Mouse (Mus musculus) embryo, embryonic 10.5 days (tissue): ENCODE results near the gene Cic.
A peak's percentile ranks its signal among the peaks of the same experiment; 100 is the strongest.
"Not testable (repeated sequence)": the region's sequence is repeated elsewhere in the genome, so short reads cannot be mapped to it uniquely, and the experiment has no call there.

Experiments
- DNase-seq: peaks from one replicate; pipeline ENCODE4 v3.0.0-alpha.2; 2015; ENCODE audit warnings: low spot score

Gene Cic

GRCm38 (mm10) chr7:25244562-25245369 is 22.7 kb upstream of the Cic start:
- DNase-seq, result no peak

GRCm38 (mm10) chr7:25246079-25246758 is 21.3 kb upstream of the Cic start:
- no peak for DNase-seq

DNA sequence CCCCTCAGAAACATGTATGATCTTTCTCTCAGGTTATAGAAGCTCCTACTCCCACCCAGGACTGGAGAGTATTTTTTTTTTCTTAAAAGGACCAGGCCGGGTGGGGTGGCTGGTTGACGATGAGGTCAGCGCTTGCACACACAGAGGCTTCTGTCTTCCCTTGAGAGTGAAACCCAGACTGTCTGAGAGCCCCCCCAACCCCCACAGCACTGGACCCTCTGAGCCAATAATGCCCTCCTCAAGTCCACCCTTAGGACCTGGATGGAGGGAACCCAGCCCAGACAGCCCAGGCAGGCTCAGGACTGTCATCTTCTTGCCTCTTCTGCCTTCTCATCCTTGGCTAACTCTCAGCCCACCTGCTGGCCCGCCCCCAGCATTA is 20.8 kb upstream of the Cic start:
- no peak for DNase-seq

DNA sequence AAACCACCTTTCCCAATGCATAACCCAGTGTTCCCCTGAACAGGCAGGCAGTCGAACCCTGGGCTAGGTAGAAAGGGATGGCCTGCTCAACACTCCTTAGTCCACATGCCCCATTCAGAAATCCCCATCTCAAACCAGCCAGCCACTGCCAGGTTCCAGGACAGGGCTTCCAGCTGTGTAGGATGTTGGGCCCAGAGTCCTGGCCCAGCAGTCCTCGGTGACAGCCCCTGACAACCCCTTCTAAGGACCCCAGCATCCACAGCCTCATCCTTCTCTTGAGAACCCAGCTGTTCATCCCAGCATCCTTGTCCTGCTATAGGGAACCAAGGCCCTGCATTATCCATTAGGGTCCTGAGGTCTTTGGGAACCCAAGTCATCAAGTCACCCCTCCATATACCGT is 20.0 kb upstream of the Cic start:
- no peak for DNase-seq

GRCm38 (mm10) chr7:25248018-25248647 is 19.4 kb upstream of the Cic start:
- peak; percentile 59 for DNase-seq

DNA sequence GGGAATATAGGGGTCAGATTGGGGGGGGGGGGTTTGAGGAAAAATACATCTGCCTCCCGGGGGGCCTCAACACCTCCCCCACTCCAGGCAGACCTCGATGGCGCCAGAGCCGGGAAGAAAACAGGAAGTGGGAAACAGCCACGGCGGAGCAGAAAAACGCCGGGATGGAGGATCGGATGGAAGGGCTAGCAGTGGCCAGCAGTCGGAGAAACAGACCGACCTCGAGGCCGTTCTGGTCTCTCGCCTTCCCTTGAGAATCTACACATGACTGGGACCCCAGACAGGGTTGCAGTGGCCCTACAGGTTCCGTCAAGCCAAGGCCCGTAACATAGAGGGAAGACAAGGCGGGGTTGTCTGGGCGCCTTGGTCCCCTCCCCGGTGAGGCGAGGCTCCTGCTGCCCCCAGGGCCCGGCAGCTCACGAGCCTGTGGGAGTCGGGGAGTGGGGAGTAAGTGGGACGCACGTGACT is 18.6 kb upstream of the Cic start:
- DNase-seq, result no peak

DNA sequence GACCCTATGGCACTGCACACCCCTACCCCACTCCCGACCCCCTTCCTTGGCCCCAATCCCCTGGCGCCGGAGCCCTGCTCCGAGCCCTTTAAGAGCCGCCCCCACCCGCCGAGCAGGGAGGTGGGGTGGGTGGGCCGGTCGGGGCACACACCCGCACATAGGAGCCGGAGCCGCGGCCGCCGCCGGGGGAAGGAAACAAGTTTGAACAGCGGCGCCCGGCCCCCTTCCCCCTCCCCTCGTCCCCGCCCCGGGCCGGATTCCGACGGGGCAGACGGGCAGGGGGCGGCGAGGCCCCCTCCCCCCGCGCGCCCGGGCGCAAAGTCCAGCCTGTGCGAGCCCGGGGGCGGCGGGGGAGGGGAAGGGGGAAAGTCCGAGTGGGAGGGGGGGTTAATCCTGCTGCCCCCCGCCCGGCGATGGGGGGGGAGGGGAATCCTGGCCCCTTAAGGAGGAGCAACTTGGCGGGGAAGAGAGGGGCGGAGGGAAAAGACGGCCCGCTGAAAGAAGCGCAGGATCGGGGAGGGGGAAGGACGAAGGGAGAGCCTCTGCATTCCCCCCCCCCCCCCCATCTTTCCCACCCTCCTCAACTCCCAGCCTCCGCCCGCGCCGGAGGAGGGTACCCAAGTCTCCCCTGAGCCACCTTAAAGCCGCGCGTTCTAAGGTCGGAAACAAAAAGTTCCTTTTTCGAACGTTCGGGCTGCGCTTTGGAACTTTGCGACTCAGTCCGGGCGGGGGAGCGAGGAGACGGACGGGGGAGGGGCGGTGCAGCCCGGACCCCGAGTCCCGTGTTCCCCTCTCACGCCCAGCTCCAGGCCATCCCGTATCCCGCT is 18.0 kb upstream of the Cic start:
- DNase-seq, result peak; percentile 86

DNA sequence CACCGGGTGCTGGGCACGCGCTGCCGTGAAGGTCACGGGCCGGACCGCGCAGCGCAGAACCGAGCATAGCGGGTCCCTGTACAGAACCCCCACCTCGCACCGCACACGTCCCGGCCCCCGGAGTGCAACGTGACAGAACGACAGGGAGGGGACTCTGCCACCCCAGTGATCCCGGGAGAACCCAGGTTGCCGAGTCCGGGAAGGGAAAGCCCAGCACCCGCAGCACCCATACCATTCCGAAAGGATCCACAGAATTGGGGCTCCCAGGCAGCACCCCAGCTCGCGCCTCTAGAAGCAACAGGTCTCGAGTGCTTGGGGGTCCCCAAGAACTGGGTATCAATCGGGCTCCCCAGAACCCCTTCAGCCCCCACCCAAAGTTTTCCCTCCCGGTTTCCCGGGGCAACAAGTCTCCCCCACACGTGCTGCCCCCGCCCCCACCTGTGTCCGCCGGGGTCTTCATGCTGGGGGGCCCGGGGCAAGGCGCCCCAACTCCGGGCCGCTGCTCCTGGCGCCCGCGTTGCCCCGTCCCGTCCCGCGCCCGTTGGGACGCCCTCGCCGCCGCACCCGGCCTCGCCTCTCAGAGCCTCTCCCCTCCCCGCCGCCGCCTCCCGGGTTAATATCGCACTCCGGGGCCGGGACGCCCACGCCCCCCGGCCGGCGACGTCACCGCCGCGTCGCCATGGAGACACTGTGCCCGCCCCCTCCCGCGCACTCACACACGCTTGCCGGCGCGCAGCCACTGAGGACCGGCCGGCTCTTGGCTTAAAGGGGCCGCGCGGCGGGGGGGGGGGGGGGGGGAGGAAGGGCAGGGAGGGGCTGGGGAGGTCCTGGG is 17.1 kb upstream of the Cic start, which contains the start of gene Erf:
Gene Erf, minus strand, starts transcription at position 621 of the 832 bp plus-strand sequence.
- DNase-seq, result peak; percentile 94

GRCm38 (mm10) chr7:25251071-25251791 is 16.3 kb upstream of the Cic start:
- peak; percentile 83 for DNase-seq

- no peak for DNase-seq
Measured at GRCm38 (mm10) chr7:25251822-25252221, 15.7 kb upstream of the Cic start.

GRCm38 (mm10) chr7:25261896-25262295 is 5.6 kb upstream of the Cic start:
- no peak for DNase-seq

- DNase-seq, result no peak
Measured at GRCm38 (mm10) chr7:25263968-25264870, 3.3 kb upstream of the Cic start.

GRCm38 (mm10) chr7:25265743-25266142 is 1.8 kb upstream of the Cic start:
- DNase-seq, result not testable (repeated sequence)

- DNase-seq, result no peak
Measured at GRCm38 (mm10) chr7:25266180-25266962, 1.1 kb upstream of the Cic start.

GRCm38 (mm10) chr7:25267751-25268463 is 403 bp downstream of the Cic start:
- DNase-seq, result peak; percentile 100

DNA sequence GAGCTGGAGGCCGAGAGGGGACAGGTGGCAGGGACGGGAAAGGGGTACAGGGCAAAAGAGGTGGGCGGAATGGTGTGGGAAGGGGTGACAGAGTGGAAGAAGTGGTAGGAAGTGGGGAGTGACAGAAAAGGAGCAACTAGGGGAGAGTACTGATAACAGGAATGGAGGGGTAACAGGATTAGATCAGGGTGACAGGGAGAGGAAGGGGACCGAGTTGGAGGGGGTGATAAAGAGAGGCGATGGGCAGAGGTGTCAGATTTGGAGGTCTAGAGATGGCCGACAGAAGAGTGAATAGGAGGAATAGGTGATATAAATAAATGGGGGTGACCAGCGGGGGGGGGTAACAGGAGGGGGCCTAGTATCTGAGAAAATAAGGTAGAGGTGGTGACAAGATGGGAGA is 1.1 kb downstream of the Cic start:
- no peak for DNase-seq

GRCm38 (mm10) chr7:25269029-25269428 is 1.5 kb downstream of the Cic start:
- no peak for DNase-seq
